ENCODE assay signal across 10 mouse cellular contexts in the genomic region with DNA sequence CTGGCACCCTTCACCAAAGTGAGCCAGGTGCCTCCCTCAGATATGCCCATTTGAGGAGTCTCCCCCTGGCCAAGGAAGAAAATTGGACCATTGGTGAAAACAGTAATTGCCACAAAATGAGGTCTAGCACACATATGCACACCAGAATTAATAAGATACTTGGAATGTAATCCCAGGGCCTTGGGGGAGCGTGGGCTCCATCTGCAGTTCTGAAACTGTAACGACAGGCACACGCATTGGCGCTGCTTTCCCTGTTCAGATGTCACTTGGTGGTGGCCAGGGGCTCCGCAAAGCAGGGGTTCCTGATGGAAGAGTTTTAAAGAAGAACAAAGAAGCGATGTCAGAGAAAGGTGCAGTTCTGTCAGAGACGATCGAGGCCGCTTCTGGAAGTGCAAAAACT. TPM values are rescaled to one million over a fixed set of nuclear protein-coding genes. Genes with fewer than 3 reads are reported as not detected.
DNase-seq lines count a peak whose midpoint lies in the region; ATAC-seq and TF ChIP-seq lines count a peak whose summit lies in the region.
"Had no signal": no experiment of that assay in that cellular context is flagged by ENCODE, and none has a peak within 500 bp of the region (broad histone marks: within the 10 kb centered on the region; RNA-seq: fewer than 3 reads in every experiment).

No protein-coding gene starts in this region.

- peak; percentile 61 for DNase-seq in forebrain, embryonic 14.5 days (ENCODE audit: low spot score)
- DNase-seq in midbrain, embryonic 11.5 days (ENCODE audit: low spot score, missing footprints) = peak; percentile 89
- peak; percentile 34 to 41 for DNase-seq in left cerebral cortex, postnatal 36 days (ENCODE audit: low spot score in 2 of 2)
- DNase-seq in urinary bladder, postnatal 14 days (ENCODE audit: low spot score) = no peak

- intact Hi-C loops in left cerebral cortex, postnatal 36 days (cut with DNase I) = loop anchor here (10.0 kb wide), 1 partner anchor 128 kb away; no protein-coding TSS in a partner anchor

- no peak overlapping the region for H3K4me2 ChIP-seq in forebrain, embryonic 14.5 days (ENCODE audit: low read length)
- no peak overlapping the region for H3K4me2 ChIP-seq in forebrain, embryonic 15.5 days (replicated peaks)
- no peak overlapping the region for H3K4me2 ChIP-seq in midbrain, embryonic 11.5 days
- H3K4me2 ChIP-seq in midbrain, embryonic 16.5 days (ENCODE audit: low read length) = no peak overlapping the region
- H3K4me2 ChIP-seq: heart, embryonic 13.5 days; midbrain, embryonic 12.5 days had no signal

- H3K9ac ChIP-seq in forebrain, embryonic 14.5 days (ENCODE audit: low read length) = no peak overlapping the region
- no peak overlapping the region for H3K9ac ChIP-seq in forebrain, embryonic 15.5 days (replicated peaks)
- H3K9ac ChIP-seq in midbrain, embryonic 11.5 days (ENCODE audit: low read length) = no peak overlapping the region
- H3K9ac ChIP-seq in midbrain, embryonic 16.5 days (ENCODE audit: low read depth, low read length) = no peak overlapping the region
- H3K9ac ChIP-seq: heart, embryonic 13.5 days; midbrain, embryonic 12.5 days had no signal

- H3K27ac ChIP-seq in forebrain, embryonic 14.5 days (ENCODE audit: low read depth, low read length) = no peak overlapping the region
- no peak overlapping the region for H3K27ac ChIP-seq in forebrain, embryonic 15.5 days (replicated peaks)
- H3K27ac ChIP-seq in midbrain, embryonic 11.5 days (ENCODE audit: low read depth, low read length) = no peak overlapping the region
- H3K27ac ChIP-seq in midbrain, embryonic 16.5 days (ENCODE audit: low read length) = no peak overlapping the region
- H3K27ac ChIP-seq in cortical plate, adult 2 months (ENCODE audit: insufficient read depth, low read length) = no peak overlapping the region
- H3K27ac ChIP-seq: heart, embryonic 13.5 days; midbrain, embryonic 12.5 days had no signal

- no peaks in the 10 kb centered on the region for H3K27me3 ChIP-seq in forebrain, embryonic 14.5 days (replicated peaks; ENCODE audit: control insufficient read depth, insufficient read depth, low read length)
- no peaks in the 10 kb centered on the region for H3K27me3 ChIP-seq in forebrain, embryonic 15.5 days
- no peaks in the 10 kb centered on the region for H3K27me3 ChIP-seq in midbrain, embryonic 11.5 days (ENCODE audit: control insufficient read depth, insufficient read depth, low read length)
- H3K27me3 ChIP-seq in midbrain, embryonic 16.5 days (ENCODE audit: control insufficient read depth, insufficient read depth, low read depth, low read length) = no peaks in the 10 kb centered on the region
- H3K27me3 ChIP-seq: heart, embryonic 13.5 days; midbrain, embryonic 12.5 days had no signal

- no peak overlapping the region for H3K4me3 ChIP-seq in forebrain, embryonic 14.5 days (ENCODE audit: low read depth, low read length)
- H3K4me3 ChIP-seq in forebrain, embryonic 15.5 days = no peak overlapping the region
- no peak overlapping the region for H3K4me3 ChIP-seq in midbrain, embryonic 11.5 days (ENCODE audit: low read depth, low read length)
- H3K4me3 ChIP-seq in midbrain, embryonic 16.5 days (ENCODE audit: low read depth, low read length) = no peak overlapping the region
- no peak overlapping the region for H3K4me3 ChIP-seq in cortical plate, adult 2 months (ENCODE audit: insufficient read depth, low read length)
- H3K4me3 ChIP-seq: heart, embryonic 13.5 days; midbrain, embryonic 12.5 days had no signal

- 64% methylated on average over 9 of the region's 9 CpGs for WGBS in forebrain, embryonic 14.5 days
- 68% methylated on average over 9 of the region's 9 CpGs for WGBS in forebrain, embryonic 15.5 days
- WGBS in midbrain, embryonic 11.5 days = 76% methylated on average over 9 of the region's 9 CpGs
- WGBS in midbrain, embryonic 16.5 days = 65% methylated on average over 9 of the region's 9 CpGs

- 0 out of 2 replicates have a peak, but pooled peaks have one; percentile 15 for ATAC-seq in forebrain, embryonic 14.5 days
- no peak for ATAC-seq in forebrain, embryonic 15.5 days (replicated peaks)
- ATAC-seq in midbrain, embryonic 11.5 days (ENCODE audit: low FRiP score) = no peak
- ATAC-seq in midbrain, embryonic 16.5 days = no peak
- no peak for ATAC-seq in erythroid progenitor cell, adult 5-6 weeks (replicated peaks; ENCODE audit: low FRiP score, poor library complexity, severe bottlenecking)

- H3K4me1 ChIP-seq in forebrain, embryonic 14.5 days (ENCODE audit: control insufficient read depth, insufficient read depth, low read length) = no peaks in the 10 kb centered on the region
- H3K4me1 ChIP-seq in forebrain, embryonic 15.5 days = 0 out of 2 replicates have a peak, but pooled peaks cover 5% of the 10 kb centered on the region
- no peaks in the 10 kb centered on the region for H3K4me1 ChIP-seq in midbrain, embryonic 11.5 days (ENCODE audit: control insufficient read depth, insufficient read depth, low read length)
- H3K4me1 ChIP-seq in midbrain, embryonic 16.5 days (ENCODE audit: control insufficient read depth, insufficient read depth, low read length) = no peaks in the 10 kb centered on the region
- H3K4me1 ChIP-seq in cortical plate, adult 2 months (ENCODE audit: control insufficient read depth, insufficient read depth, low read length) = 0 out of 2 replicates have a peak, but pooled peaks cover 1% of the 10 kb centered on the region
- H3K4me1 ChIP-seq: midbrain, embryonic 12.5 days had no signal

- no peaks in the 10 kb centered on the region for H3K9me3 ChIP-seq in forebrain, embryonic 14.5 days (replicated peaks; ENCODE audit: control insufficient read depth, low read length)
- no peaks in the 10 kb centered on the region for H3K9me3 ChIP-seq in forebrain, embryonic 15.5 days
- H3K9me3 ChIP-seq in midbrain, embryonic 11.5 days (ENCODE audit: control insufficient read depth, low read length) = no peaks in the 10 kb centered on the region
- no peaks in the 10 kb centered on the region for H3K9me3 ChIP-seq in midbrain, embryonic 16.5 days (replicated peaks; ENCODE audit: control insufficient read depth, low read length, poor library complexity, severe bottlenecking)
- H3K9me3 ChIP-seq: heart, embryonic 13.5 days; midbrain, embryonic 12.5 days had no signal

- TF ChIP-seq POLR2A in cortical plate, adult 2 months (IDR thresholded peaks at IDR 0.05; ENCODE audit: extremely low read depth, insufficient read depth, low read length) = no peak

- H3K36me3 ChIP-seq in forebrain, embryonic 14.5 days (ENCODE audit: control insufficient read depth, insufficient read depth, low read length) = peaks cover 19% of the 10 kb centered on the region; the same call in 1 of the 2 replicates
- H3K36me3 ChIP-seq in forebrain, embryonic 15.5 days = no peaks in the 10 kb centered on the region
- no peaks in the 10 kb centered on the region for H3K36me3 ChIP-seq in midbrain, embryonic 11.5 days (ENCODE audit: control insufficient read depth, insufficient read depth, low read length)
- H3K36me3 ChIP-seq in midbrain, embryonic 16.5 days (ENCODE audit: control insufficient read depth, insufficient read depth, low read length) = peaks cover 7% of the 10 kb centered on the region

- TF ChIP-seq CTCF in cortical plate, adult 2 months (IDR thresholded peaks at IDR 0.05; ENCODE audit: extremely low read depth, insufficient read depth, low read length) = peak; percentile 68

RNA-seq across cellular contexts. Expression of gene Synj2, which starts 17.8 kb away (rescaled TPM):
- 0.72 and 0.90 TPM in 2 replicates for polyA plus RNA-seq in forebrain, embryonic 14.5 days (2014; fragmentation: Nextera tagmentation; extraction: Ambion mirVana)
- polyA plus RNA-seq in forebrain, embryonic 15.5 days (2015; fragmentation: Nextera tagmentation; extraction: Ambion mirVana) = 0.81 and 1.4 TPM in 2 replicates
- 0.74 and 0.91 TPM in 2 replicates for polyA plus RNA-seq in midbrain, embryonic 11.5 days (2014; fragmentation: Nextera tagmentation; extraction: Ambion mirVana)
- polyA plus RNA-seq in midbrain, embryonic 16.5 days (2015; fragmentation: Nextera tagmentation; extraction: Ambion mirVana) = 0.93 and 1.5 TPM in 2 replicates
- polyA plus RNA-seq in cortical plate, adult 2 months (2012; rRNA removed) = 37.7 and 39.6 TPM in 2 replicates
- total RNA-seq in left cerebral cortex, postnatal 36 days (2021) = 100 to 1,000 TPM in 1 of 2 experiments, 10 to 100 TPM in 1; 91.8 to 103 TPM
- total RNA-seq in erythroid progenitor cell, adult 5-6 weeks (2015; ENCODE audit: low replicate concordance) = 1.8 and 6.3 TPM in 2 replicates
- total RNA-seq in erythroid progenitor cell, adult 5-6 weeks (2017; ENCODE audit: low replicate concordance) = 2.7 TPM in 1 of 2 replicates, not detected in the other

Comparison
In these comparisons a context has a peak if more than half of its experiments do, and no peak if none do; other contexts are left out.
1. RNA of gene Synj2, which starts 17.8 kb away (polyA plus RNA-seq): 37.7 to 39.6 TPM in cortical plate, adult 2 months; 0.93 to 1.5 TPM in midbrain, embryonic 16.5 days, 0.72 to 0.90 TPM in forebrain, embryonic 14.5 days, 0.81 to 1.4 TPM in forebrain, embryonic 15.5 days and 0.74 to 0.91 TPM in midbrain, embryonic 11.5 days; every median in the first group is over 10 times any median in the second.